Mouse (Mus musculus) erythroblast, embryonic 14.5 days (primary cell): ENCODE results near the gene Col1a2.

ENCODE experiments used
- GATA1 ChIP-seq: IDR thresholded peaks from 2 replicates; pipeline ENCODE4 v1.6.1; 2012; ENCODE audit warnings: low read length, inconsistent platforms, mixed read lengths
- TAL1 ChIP-seq: IDR thresholded peaks from 3 replicates; pipeline ENCODE4 v1.6.1; 2012; ENCODE audit warnings: low read length, inconsistent platforms, mixed read lengths

GRCm38 (mm10) chr6:4488966-4489365 lies 15.6 kb upstream of the Col1a2 start:
- TF ChIP-seq TAL1, result no peak
- TF ChIP-seq GATA1, result no peak
